Mouse (Mus musculus): ENCODE results near the gene Olfr1043. TPM values are rescaled to one million over a fixed set of nuclear protein-coding genes. Genes with fewer than 3 reads are reported as not detected.
"Not testable (repeated sequence)": the region's sequence is repeated elsewhere in the genome, so short reads cannot be mapped to it uniquely, and the experiment has no call there.

The Olfr1043 gene
- polyA plus RNA-seq (2015; fragmentation: Nextera tagmentation; extraction: Ambion mirVana), result not detected in 2 replicates

DNA sequence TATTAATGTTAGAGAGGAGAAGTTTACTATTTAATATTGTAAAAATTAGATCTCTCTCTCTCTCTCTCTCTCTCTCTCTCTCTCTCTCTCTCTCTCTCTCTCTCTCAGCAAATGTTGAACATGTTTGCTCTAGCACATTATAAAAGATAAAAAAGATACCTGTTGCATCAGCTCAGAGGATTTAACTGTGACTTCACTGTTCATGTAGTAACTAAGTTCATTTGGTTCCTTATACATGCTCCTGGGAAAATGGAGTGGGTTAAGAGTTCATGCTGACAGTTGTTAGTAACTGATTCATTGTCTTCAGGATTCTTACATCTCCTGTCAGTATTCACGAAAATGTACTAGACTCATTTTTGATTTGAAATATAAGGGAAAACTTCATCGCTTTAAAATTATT is at the start of gene Olfr1043:
TSS of gene Olfr1043 (minus strand) at position 101 of the 400 bp plus-strand sequence.
- no peaks in the 10 kb centered on the region for H3K36me3 ChIP-seq
- no peak within 1 kb of the TSS for H3K27ac ChIP-seq
- no peaks in the 10 kb centered on the region for H3K9me3 ChIP-seq (replicated peaks)
- H3K4me2 ChIP-seq, result no peak within 1 kb of the TSS
- no peak within 1 kb of the TSS for H3K9ac ChIP-seq
- ATAC-seq (replicated peaks; ENCODE audit: insufficient number of reproducible peaks, insufficient read depth, low FRiP score, low read depth), result no peak
- 80% methylated on average over 2 of the region's 2 CpGs for WGBS
- H3K4me3 ChIP-seq, result no peak within 1 kb of the TSS
- no peaks in the 10 kb centered on the region for H3K27me3 ChIP-seq
- no peaks in the 10 kb centered on the region for H3K4me1 ChIP-seq (replicated peaks)

DNA sequence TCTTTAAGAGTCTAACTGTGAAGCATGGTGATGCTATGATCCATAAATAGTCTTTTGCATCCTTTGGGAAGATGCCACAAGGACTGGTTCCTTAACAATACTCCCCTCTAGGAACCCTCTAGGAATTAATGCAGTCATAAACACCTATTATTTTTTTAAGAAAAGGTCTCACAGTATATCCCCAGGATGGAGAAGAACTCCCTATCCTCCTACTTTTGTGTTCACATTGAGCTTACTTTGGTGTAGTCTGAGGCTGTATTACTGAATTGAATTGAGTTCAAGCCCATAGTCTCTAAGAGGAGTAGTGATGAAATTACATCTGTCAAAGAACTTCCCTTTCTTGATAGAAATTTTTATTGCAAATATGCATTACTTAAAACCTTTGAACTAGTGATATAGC is 35.6 kb upstream of the Olfr1043 start, which contains the start of gene Olfr1045:
TSS of gene Olfr1045 (minus strand) at position 101 of the 400 bp plus-strand sequence.
- H3K36me3 ChIP-seq, result no peaks in the 10 kb centered on the region
- H3K4me2 ChIP-seq, result no peak within 1 kb of the TSS
- ATAC-seq (replicated peaks; ENCODE audit: insufficient number of reproducible peaks, insufficient read depth, low FRiP score, low read depth), result no peak
- H3K9me3 ChIP-seq (replicated peaks), result no peaks in the 10 kb centered on the region
- no peak within 1 kb of the TSS for H3K4me3 ChIP-seq
- no peak within 1 kb of the TSS for H3K27ac ChIP-seq
- H3K4me1 ChIP-seq (replicated peaks), result no peaks in the 10 kb centered on the region
- H3K9ac ChIP-seq, result no peak within 1 kb of the TSS
- H3K27me3 ChIP-seq, result no peaks in the 10 kb centered on the region

DNA sequence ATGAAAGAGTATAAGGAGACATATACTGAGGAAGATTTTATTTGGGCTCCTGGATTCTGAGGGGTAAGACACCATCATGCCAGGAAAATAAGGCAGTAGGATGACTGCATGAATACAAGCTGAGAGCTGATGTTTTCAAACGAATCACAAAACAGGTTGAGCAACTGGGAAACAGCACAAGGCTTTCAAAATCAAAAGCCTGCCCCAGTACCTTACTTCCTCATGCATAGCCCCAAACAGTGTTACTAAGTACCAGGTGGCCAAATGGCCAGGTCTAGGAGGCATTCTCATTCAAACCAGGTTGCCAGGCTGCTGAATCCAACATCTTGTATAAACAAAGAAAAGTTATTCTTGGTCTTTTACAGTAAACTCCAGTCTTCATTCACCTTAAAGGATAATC is 28.5 kb upstream of the Olfr1043 start:
- ATAC-seq (replicated peaks; ENCODE audit: insufficient number of reproducible peaks, insufficient read depth, low FRiP score, low read depth), result no peak
- Histone ChIP-seq H3K9me3 (replicated peaks) (no peaks in the 10 kb centered on the region), H3K4me3 (no peak overlapping the region), H3K27ac (no peak overlapping the region), H3K9ac (no peak overlapping the region), H3K36me3 (no peaks in the 10 kb centered on the region), H3K4me1 (replicated peaks) (no peaks in the 10 kb centered on the region), H3K27me3 (no peaks in the 10 kb centered on the region), H3K4me2 (no peak overlapping the region)
- WGBS, result 41% methylated on average over 1 of the region's 1 CpGs

DNA sequence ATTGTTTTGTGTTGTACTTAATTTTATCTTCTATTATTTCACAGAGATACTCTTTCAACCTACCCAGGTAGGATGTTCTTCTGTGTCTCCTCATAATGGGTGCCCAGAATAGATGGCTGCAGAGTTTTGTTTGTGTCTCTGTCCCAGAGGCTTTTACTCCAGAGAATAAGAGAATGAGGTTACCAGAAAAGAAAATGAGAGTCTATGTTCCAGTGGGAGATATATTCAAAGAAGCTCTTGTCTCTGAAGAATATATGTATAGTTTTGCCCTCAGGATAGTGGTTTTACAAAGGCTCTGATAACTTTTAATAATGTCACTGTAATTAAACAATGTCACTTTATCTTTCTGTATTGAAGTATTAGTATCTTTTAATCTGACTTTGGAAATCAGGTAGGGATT is 18.3 kb upstream of the Olfr1043 start, which contains the start of gene Olfr52:
TSS of gene Olfr52 (minus strand) at position 101 of the 400 bp plus-strand sequence.
- Histone ChIP-seq H3K4me2 (no peak within 1 kb of the TSS), H3K4me3 (no peak within 1 kb of the TSS), H3K4me1 (replicated peaks) (no peaks in the 10 kb centered on the region), H3K9me3 (replicated peaks) (no peaks in the 10 kb centered on the region), H3K9ac (no peak within 1 kb of the TSS), H3K36me3 (no peaks in the 10 kb centered on the region), H3K27me3 (no peaks in the 10 kb centered on the region), H3K27ac (no peak within 1 kb of the TSS)
- ATAC-seq (replicated peaks; ENCODE audit: insufficient number of reproducible peaks, insufficient read depth, low FRiP score, low read depth), result no peak

DNA sequence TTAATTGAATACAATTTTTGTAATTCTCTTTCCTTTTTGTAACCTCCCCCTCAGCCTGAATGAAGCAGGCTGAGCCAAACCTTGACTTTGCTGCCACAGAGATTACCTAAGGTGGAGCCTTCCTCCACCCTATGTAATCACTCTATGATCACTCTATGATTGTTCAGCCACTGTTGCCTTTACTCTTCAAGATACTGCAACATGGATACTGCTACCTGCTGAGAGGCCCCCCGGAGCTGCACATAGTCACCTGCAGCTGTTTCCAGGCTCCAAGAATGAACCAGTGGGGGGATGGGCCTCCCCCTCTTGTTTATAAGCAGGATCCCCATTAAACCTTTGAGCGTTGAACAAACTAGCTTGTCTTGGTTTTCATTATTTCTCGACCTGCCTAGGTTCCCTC is 12.6 kb upstream of the Olfr1043 start:
- H3K9ac ChIP-seq, result no peak overlapping the region
- no peak overlapping the region for H3K4me2 ChIP-seq
- WGBS, result 77% methylated on average over 3 of the region's 3 CpGs
- H3K4me1 ChIP-seq (replicated peaks), result no peaks in the 10 kb centered on the region
- no peak overlapping the region for H3K4me3 ChIP-seq
- H3K27me3 ChIP-seq, result no peaks in the 10 kb centered on the region
- H3K9me3 ChIP-seq (replicated peaks), result no peaks in the 10 kb centered on the region
- no peak overlapping the region for H3K27ac ChIP-seq
- no peaks in the 10 kb centered on the region for H3K36me3 ChIP-seq
- no peak for ATAC-seq (replicated peaks; ENCODE audit: insufficient number of reproducible peaks, insufficient read depth, low FRiP score, low read depth)

DNA sequence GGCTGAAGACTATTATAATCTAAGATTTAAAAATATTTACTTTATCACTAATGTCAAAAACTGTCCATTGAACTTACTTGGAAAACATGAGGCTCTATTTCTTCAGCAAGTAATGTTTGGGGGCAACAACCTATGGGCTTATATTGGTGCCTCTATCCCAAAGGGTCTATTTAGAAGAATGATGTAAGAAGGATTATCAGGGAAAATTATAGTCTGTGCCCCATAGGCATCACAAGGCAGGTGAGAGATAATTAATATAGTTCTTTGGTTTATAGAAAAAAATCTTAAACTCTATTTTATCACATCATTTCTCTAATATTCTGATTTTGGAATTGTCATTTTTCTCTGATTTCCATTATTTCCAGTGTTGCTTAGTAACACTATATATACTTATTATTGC is 10.4 kb upstream of the Olfr1043 start, which contains the start of gene Olfr1044:
TSS of gene Olfr1044 (minus strand) at position 101 of the 400 bp plus-strand sequence.
- H3K27ac ChIP-seq, result no peak within 1 kb of the TSS
- H3K4me1 ChIP-seq (replicated peaks), result no peaks in the 10 kb centered on the region
- H3K4me3 ChIP-seq, result no peak within 1 kb of the TSS
- no peaks in the 10 kb centered on the region for H3K36me3 ChIP-seq
- no peaks in the 10 kb centered on the region for H3K27me3 ChIP-seq
- ATAC-seq (replicated peaks; ENCODE audit: insufficient number of reproducible peaks, insufficient read depth, low FRiP score, low read depth), result no peak
- H3K4me2 ChIP-seq, result no peak within 1 kb of the TSS
- H3K9ac ChIP-seq, result no peak within 1 kb of the TSS
- H3K9me3 ChIP-seq (replicated peaks), result no peaks in the 10 kb centered on the region

DNA sequence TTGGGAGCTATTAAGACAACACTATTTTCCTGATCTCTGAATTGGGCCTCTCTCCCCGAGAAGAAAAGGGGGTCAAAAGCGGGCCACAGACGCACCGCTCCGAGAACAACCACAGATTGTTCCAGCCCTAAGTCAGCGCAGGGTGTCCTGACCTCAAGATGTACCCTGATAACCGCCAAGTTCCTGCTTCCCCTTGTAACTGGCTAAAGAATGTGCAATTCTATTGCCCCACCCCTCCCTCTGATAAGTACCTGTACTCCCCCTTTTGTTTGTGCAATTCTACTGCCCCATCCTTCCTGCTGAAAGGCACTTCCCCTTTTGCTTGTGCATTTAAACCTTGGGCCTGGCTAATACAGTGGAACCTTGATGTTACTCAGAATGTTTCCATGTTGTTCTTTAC is 8.1 kb upstream of the Olfr1043 start:
- not testable (repeated sequence) for H3K36me3 ChIP-seq; H3K27ac ChIP-seq; ATAC-seq (replicated peaks; ENCODE audit: insufficient number of reproducible peaks, insufficient read depth, low FRiP score, low read depth); H3K9ac ChIP-seq; H3K27me3 ChIP-seq; H3K9me3 ChIP-seq (replicated peaks); H3K4me2 ChIP-seq; H3K4me3 ChIP-seq; H3K4me1 ChIP-seq (replicated peaks)
- WGBS, result 75% methylated on average over 7 of the region's 7 CpGs

DNA sequence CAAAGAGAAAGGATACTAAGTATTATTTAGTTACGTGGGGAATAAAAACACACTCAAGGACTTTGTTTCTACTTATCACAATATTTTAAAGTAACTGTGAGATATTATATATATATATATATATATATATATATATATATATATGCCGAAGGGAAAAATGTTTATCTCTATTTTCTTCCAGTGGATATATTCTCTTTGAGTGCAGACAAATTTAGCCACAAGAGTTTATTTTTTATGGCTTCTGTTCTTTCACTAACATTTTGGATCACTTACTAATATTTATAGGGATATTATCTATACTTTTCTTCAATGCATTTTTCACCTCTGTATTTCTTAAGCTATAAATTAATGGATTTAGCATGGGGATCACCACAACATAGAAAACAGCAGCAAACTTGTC is 5.6 kb downstream of the Olfr1043 start, which contains the start of gene Olfr1042:
TSS of gene Olfr1042 (minus strand) at position 101 of the 400 bp plus-strand sequence.
- no peak for ATAC-seq (replicated peaks; ENCODE audit: insufficient number of reproducible peaks, insufficient read depth, low FRiP score, low read depth)
- H3K9ac ChIP-seq, result no peak within 1 kb of the TSS
- H3K27ac ChIP-seq, result no peak within 1 kb of the TSS
- H3K4me3 ChIP-seq, result no peak within 1 kb of the TSS
- H3K4me2 ChIP-seq, result no peak within 1 kb of the TSS
- no peaks in the 10 kb centered on the region for H3K9me3 ChIP-seq (replicated peaks)
- no peaks in the 10 kb centered on the region for H3K4me1 ChIP-seq (replicated peaks)
- H3K36me3 ChIP-seq, result no peaks in the 10 kb centered on the region
- 77% methylated on average over 2 of the region's 2 CpGs for WGBS
- no peaks in the 10 kb centered on the region for H3K27me3 ChIP-seq

DNA sequence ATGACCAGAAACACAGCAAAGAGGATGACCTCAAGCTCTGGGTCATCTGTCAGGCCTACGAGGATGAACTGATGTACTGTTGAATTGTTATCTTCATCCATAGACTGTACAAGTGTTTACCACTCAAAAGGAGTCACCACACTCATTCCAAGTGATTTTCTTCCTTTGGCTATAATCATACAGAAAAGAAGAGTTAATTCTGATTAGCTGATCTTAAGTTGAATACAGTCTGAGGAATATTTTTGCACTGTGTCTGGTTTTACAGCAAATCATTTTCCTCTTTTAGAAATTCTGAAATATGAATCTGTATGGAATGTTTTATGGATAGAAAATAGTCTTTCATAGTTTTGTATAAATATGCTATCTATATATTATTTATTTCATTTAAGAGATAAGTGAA is 20.7 kb downstream of the Olfr1043 start, which contains the start of gene Olfr1040:
TSS of gene Olfr1040 (minus strand) at position 101 of the 400 bp plus-strand sequence.
- no peak for ATAC-seq (replicated peaks; ENCODE audit: insufficient number of reproducible peaks, insufficient read depth, low FRiP score, low read depth)
- WGBS, result 49% methylated on average over 1 of the region's 1 CpGs
- H3K27ac ChIP-seq, result no peak within 1 kb of the TSS

DNA sequence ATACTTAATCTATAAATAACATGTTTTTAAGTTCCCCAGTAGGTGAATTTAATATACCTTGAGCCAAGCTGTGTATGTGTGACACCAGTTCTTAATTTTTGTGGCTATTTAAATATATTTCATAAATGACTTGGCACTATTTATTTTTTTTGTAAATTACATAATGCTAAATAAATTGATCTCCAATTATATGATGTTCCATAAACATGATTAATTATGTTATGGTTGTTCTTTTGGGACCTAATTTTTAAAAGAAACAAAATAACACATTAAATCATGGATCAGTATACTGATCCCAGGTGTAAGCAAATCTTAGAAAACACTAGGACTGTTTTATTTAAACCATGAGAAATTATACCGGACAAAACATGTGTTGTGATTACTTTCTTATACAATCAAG is 31.5 kb downstream of the Olfr1043 start, which contains the start of gene Olfr1039:
TSS of gene Olfr1039 (minus strand) at position 101 of the 400 bp plus-strand sequence.
- Histone ChIP-seq H3K36me3 (no peaks in the 10 kb centered on the region), H3K9me3 (replicated peaks) (no peaks in the 10 kb centered on the region), H3K4me1 (replicated peaks) (no peaks in the 10 kb centered on the region), H3K27me3 (no peaks in the 10 kb centered on the region), H3K27ac (no peak within 1 kb of the TSS), H3K4me3 (no peak within 1 kb of the TSS), H3K4me2 (no peak within 1 kb of the TSS), H3K9ac (no peak within 1 kb of the TSS)
- ATAC-seq (replicated peaks; ENCODE audit: insufficient number of reproducible peaks, insufficient read depth, low FRiP score, low read depth), result no peak
- WGBS, result 92% methylated on average over 1 of the region's 1 CpGs

More for the DNA sequence above, 20.7 kb downstream of the Olfr1043 start, which contains the start of gene Olfr1040:
- Histone ChIP-seq H3K9me3 (replicated peaks) (no peaks in the 10 kb centered on the region), H3K4me2 (no peak within 1 kb of the TSS), H3K36me3 (no peaks in the 10 kb centered on the region), H3K4me3 (no peak within 1 kb of the TSS), H3K27me3 (no peaks in the 10 kb centered on the region), H3K9ac (no peak within 1 kb of the TSS), H3K4me1 (replicated peaks) (no peaks in the 10 kb centered on the region)

Data from heart, embryonic 15.5 days (tissue).